Mouse (Mus musculus) intestine, postnatal 0 days (tissue): Measurements from ENCODE around the gene Fbxw7. TPM values are rescaled to one million over a fixed set of nuclear protein-coding genes. Genes with fewer than 3 reads are reported as not detected.

Source experiments
- ATAC-seq: fragments of 200-750 bp; cut with Nextera tagmentation; 2 replicates; pipeline ENCODE4 v1.8.0; 2017; ENCODE audit warnings: mild to moderate bottlenecking, moderate TSS enrichment, moderate library complexity
- H3K27ac ChIP-seq: fragments of 300-500 bp; sonication (generic); 2 replicates; pipeline ENCODE4 v1.5.1; 2014; ENCODE audit warnings: mild to moderate bottlenecking, low read depth, low read length, moderate library complexity
- H3K27me3 ChIP-seq: fragments of 300-500 bp; sonication (generic); replicated peaks from 2 replicates; pipeline ENCODE4 v1.6.1; 2014; ENCODE audit warnings: low read length, mixed read lengths; ENCODE audit not compliant: control insufficient read depth, insufficient read depth
- H3K36me3 ChIP-seq: fragments of 300-500 bp; sonication (generic); 2 replicates; pipeline ENCODE4 v1.6.1; 2014; ENCODE audit warnings: mild to moderate bottlenecking, moderate library complexity; ENCODE audit not compliant: control insufficient read depth, insufficient read depth
- H3K4me1 ChIP-seq: fragments of 300-500 bp; sonication (generic); replicated peaks from 2 replicates; pipeline ENCODE4 v1.6.1; 2014; ENCODE audit warnings: antibody characterized with exemption, low read length, mixed read lengths; ENCODE audit not compliant: control insufficient read depth, insufficient read depth
- H3K4me2 ChIP-seq: fragments of 300-500 bp; sonication (generic); replicated peaks from 2 replicates; pipeline ENCODE4 v1.6.1; 2014; ENCODE audit warnings: low read depth, mild to moderate bottlenecking, moderate library complexity
- H3K4me3 ChIP-seq: fragments of 300-500 bp; sonication (generic); 2 replicates; pipeline ENCODE4 v1.5.1; 2014; ENCODE audit warnings: low read depth, low read length
- H3K9ac ChIP-seq: fragments of 300-500 bp; sonication (generic); 2 replicates; pipeline ENCODE4 v1.6.1; 2014; ENCODE audit warnings: mild to moderate bottlenecking, low read depth, low read length
- H3K9me3 ChIP-seq: fragments of 300-500 bp; sonication (generic); 2 replicates; pipeline ENCODE4 v1.6.1; 2016; ENCODE audit warnings: mixed run types; ENCODE audit not compliant: control insufficient read depth
- CTCF ChIP-seq: sonication (generic); IDR thresholded peaks from 2 replicates; pipeline ENCODE4 v1.5.1; 2016; ENCODE audit warnings: low read depth, mild to moderate bottlenecking, control low read depth, antibody characterized with exemption, moderate library complexity
- WGBS: fragments of 180-500 bp; shearing (Covaris S2); extraction: QIAGEN DNeasy Blood & Tissue Kit; methylation state at CpG from one replicate; pipeline ENCODE4 v1.1.7; 2014; 5-methylcytosine and 5-hydroxymethylcytosine counted together
- polyA plus RNA-seq: library from polyadenylated mRNA; unstranded; fragments of >200 nt; fragmentation: Nextera tagmentation; extraction: Ambion mirVana; gene quantifications from 2 replicates; pipeline ENCODE4 v1.2.1, GENCODE M21; 2015

Gene Fbxw7
- polyA plus RNA-seq, 1 experiment from 2014 or later: 5.7 TPM

DNA sequence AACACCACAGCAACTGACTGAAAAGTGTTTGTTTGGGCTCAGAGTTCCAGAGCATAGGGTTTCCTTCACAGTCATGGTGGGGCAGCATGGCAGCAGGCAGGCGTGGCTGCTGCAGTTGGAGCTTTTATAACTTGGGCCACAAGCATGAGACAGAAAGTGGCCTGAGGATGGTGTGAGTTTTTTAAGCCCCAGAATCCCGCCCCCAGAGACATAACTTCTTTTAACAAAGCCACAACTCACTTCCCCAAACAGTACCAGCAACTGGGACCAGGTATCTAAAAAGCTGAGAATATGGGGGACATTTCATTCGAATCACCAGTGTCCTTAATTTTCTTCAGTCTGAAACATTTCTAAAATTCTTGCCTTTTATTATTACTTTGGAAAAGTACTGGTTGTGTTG lies 22.9 kb downstream of the Fbxw7 start:
- 83% methylated on average over 3 of the region's 3 CpGs for WGBS
- H3K9me3 ChIP-seq: no peaks in the 10 kb centered on the region
- H3K36me3 ChIP-seq: no peaks in the 10 kb centered on the region
- ATAC-seq: peak; percentile 36; the same call in 1 of the 2 replicates
- no peak overlapping the region for H3K4me3 ChIP-seq
- no peak overlapping the region for H3K9ac ChIP-seq
- H3K4me2 ChIP-seq: no peak overlapping the region
- H3K27ac ChIP-seq: no peak overlapping the region
- TF ChIP-seq CTCF: no peak
- H3K4me1 ChIP-seq: 0 out of 2 replicates have a peak, but pooled peaks cover 2% of the 10 kb centered on the region
- H3K27me3 ChIP-seq: no peaks in the 10 kb centered on the region

- no peaks in the 10 kb centered on the region for H3K27me3 ChIP-seq
- H3K36me3 ChIP-seq: no peaks in the 10 kb centered on the region
- H3K9me3 ChIP-seq: no peaks in the 10 kb centered on the region
- no peak overlapping the region for H3K4me2 ChIP-seq
- H3K4me3 ChIP-seq: no peak overlapping the region
- no peak overlapping the region for H3K27ac ChIP-seq
- no peak for ATAC-seq
- H3K9ac ChIP-seq: no peak overlapping the region
- TF ChIP-seq CTCF: no peak
- 0 out of 2 replicates have a peak, but pooled peaks cover 2% of the 10 kb centered on the region for H3K4me1 ChIP-seq
- 76% methylated on average over 5 of the region's 5 CpGs for WGBS
Measured at GRCm38 (mm10) chr3:84839499-84839898, 24.4 kb downstream of the Fbxw7 start.

DNA sequence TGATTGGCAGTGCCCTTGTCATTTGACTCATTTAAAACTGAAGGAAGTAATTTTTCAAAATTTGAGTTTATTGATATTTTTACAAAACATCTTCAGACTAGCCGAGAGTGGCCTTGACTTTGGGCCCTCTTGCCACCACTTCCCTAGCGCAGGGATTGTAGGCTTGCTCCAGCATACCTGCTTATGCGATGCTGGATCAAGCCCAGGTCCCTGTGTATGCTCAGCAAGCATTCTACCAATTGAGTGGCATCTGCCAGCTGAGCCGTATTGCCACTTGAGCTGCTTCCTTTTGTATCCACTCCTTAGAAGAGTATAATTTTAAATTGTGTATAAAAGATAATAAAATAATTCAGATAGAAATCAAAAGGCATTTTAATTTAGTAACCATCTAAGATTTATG lies 26.2 kb downstream of the Fbxw7 start:
- H3K27ac ChIP-seq: no peak overlapping the region
- WGBS: 92% methylated on average over 4 of the region's 4 CpGs
- H3K4me2 ChIP-seq: no peak overlapping the region
- 0 out of 2 replicates have a peak, but pooled peaks cover 2% of the 10 kb centered on the region for H3K4me1 ChIP-seq
- no peaks in the 10 kb centered on the region for H3K9me3 ChIP-seq
- no peaks in the 10 kb centered on the region for H3K36me3 ChIP-seq
- H3K27me3 ChIP-seq: no peaks in the 10 kb centered on the region
- no peak overlapping the region for H3K9ac ChIP-seq
- H3K4me3 ChIP-seq: no peak overlapping the region
- no peak for TF ChIP-seq CTCF
- ATAC-seq: no peak

DNA sequence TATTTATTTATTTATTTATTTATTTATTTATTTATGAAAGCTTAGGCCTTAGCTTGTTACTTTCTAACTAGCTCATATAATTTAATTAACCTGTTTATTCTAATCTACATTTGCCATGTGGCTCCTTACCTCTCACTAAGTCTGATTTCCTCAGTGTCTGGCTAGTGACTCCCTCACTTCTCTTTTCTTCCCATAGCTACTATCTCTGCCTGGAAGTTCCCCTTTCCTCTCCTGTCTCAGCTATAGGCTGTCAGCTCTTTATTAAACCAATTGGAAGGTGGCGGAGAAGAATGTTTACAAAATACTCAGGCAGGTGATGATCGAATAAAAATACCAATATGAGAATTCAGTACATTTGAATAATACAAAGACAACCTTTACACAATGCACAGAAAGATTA lies 27.7 kb downstream of the Fbxw7 start:
- Histone ChIP-seq H3K4me1 (0 out of 2 replicates have a peak, but pooled peaks cover 2% of the 10 kb centered on the region), H3K9ac (no peak overlapping the region), H3K9me3 (no peaks in the 10 kb centered on the region), H3K4me3 (no peak overlapping the region), H3K36me3 (no peaks in the 10 kb centered on the region), H3K4me2 (no peak overlapping the region), H3K27me3 (no peaks in the 10 kb centered on the region), H3K27ac (no peak overlapping the region)
- WGBS: 93% methylated on average over 2 of the region's 2 CpGs
- no peak for TF ChIP-seq CTCF
- no peak for ATAC-seq

DNA sequence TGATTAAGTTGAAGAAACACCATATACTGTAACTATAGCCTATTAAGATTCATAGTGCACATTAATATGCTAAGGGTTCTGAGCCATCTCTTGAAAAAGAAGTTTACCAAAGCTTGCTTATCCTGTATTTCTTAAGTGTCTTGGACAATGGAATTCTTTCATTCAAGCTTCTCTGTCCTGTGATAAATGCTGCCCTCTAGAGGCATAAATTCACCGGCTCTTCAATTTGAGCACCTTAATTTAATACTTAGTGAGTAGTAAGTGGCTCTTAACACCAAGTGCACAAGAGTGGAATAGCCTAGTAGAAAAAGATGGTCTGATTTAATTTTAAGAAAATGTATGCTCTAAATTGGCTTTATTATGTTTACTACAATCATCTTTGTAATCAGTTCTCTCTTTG lies 28.5 kb downstream of the Fbxw7 start:
- TF ChIP-seq CTCF: peak; percentile 83
- ATAC-seq: no peak
- H3K4me3 ChIP-seq: no peak overlapping the region
- no peaks in the 10 kb centered on the region for H3K9me3 ChIP-seq
- H3K4me2 ChIP-seq: no peak overlapping the region
- H3K4me1 ChIP-seq: no peaks in the 10 kb centered on the region
- H3K9ac ChIP-seq: no peak overlapping the region
- H3K27me3 ChIP-seq: no peaks in the 10 kb centered on the region
- no peaks in the 10 kb centered on the region for H3K36me3 ChIP-seq
- WGBS: 27% methylated on average over 1 of the region's 1 CpGs
- H3K27ac ChIP-seq: no peak overlapping the region

GRCm38 (mm10) chr3:84848798-84849197 lies 33.7 kb downstream of the Fbxw7 start:
- no peaks in the 10 kb centered on the region for H3K36me3 ChIP-seq
- H3K4me2 ChIP-seq: no peak overlapping the region
- H3K4me3 ChIP-seq: no peak overlapping the region
- TF ChIP-seq CTCF: no peak
- ATAC-seq: no peak
- no peaks in the 10 kb centered on the region for H3K9me3 ChIP-seq
- no peaks in the 10 kb centered on the region for H3K27me3 ChIP-seq
- 82% methylated on average over 4 of the region's 4 CpGs for WGBS
- H3K9ac ChIP-seq: no peak overlapping the region
- H3K27ac ChIP-seq: no peak overlapping the region
- H3K4me1 ChIP-seq: no peaks in the 10 kb centered on the region

- no peaks in the 10 kb centered on the region for H3K4me1 ChIP-seq
- no peak overlapping the region for H3K4me3 ChIP-seq
- H3K27ac ChIP-seq: no peak overlapping the region
- H3K27me3 ChIP-seq: no peaks in the 10 kb centered on the region
- TF ChIP-seq CTCF: no peak
- no peak for ATAC-seq
- no peak overlapping the region for H3K4me2 ChIP-seq
- 89% methylated on average over 1 of the region's 1 CpGs for WGBS
- H3K36me3 ChIP-seq: no peaks in the 10 kb centered on the region
- no peak overlapping the region for H3K9ac ChIP-seq
- H3K9me3 ChIP-seq: no peaks in the 10 kb centered on the region
Measured at GRCm38 (mm10) chr3:84850418-84850817, 35.4 kb downstream of the Fbxw7 start.
